Comparison of ENCODE assay signal across 15 mouse cellular contexts in the genomic region with DNA sequence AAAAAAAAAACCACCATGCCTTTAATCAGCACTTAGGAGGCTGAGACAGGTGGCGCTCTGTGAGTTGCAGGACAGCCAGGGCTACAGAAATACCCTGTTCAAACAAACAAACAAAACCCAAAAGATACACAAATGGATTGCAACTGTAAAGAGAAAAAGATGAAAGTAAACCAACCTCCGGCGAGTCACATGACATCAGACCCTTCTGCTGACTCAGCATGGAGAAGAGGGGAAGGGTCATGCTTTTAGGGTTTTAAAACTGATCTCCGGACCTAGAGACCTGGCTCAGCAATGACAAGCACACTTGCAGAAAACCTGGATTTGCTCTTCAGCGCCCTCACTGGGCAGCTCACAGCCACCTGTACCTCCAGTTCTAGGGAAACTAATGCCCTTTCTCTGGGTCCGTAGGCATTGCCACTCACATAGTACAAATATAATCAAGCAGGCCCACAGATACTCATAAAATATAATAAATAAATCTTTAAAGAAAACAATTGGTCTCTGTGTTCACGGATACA. TPM values are rescaled to one million over a fixed set of nuclear protein-coding genes. Genes with fewer than 3 reads are reported as not detected.
A peak's percentile ranks its signal among the peaks of the same experiment; 100 is the strongest.
DNase-seq lines count a peak whose midpoint lies in the region; ATAC-seq and TF ChIP-seq lines count a peak whose summit lies in the region.
"Had no signal": no experiment of that assay in that cellular context is flagged by ENCODE, and none has a peak within 500 bp of the region (broad histone marks: within the 10 kb centered on the region; RNA-seq: fewer than 3 reads in every experiment).

No protein-coding gene starts in this region.

- H3K9ac ChIP-seq in lung, embryonic 14.5 days: no peak overlapping the region
- no peak overlapping the region for H3K9ac ChIP-seq in stomach, postnatal 0 days (ENCODE audit: low read length)
- H3K9ac ChIP-seq: embryonic facial prominence, embryonic 13.5 days; forebrain, embryonic 15.5 days; heart, embryonic 13.5 days; limb, embryonic 15.5 days; midbrain, embryonic 13.5 days had no signal

- no peaks in the 10 kb centered on the region for H3K36me3 ChIP-seq in lung, embryonic 14.5 days (ENCODE audit: insufficient read depth)
- no peaks in the 10 kb centered on the region for H3K36me3 ChIP-seq in stomach, postnatal 0 days (ENCODE audit: control insufficient read depth, insufficient read depth, low read length)
- H3K36me3 ChIP-seq: embryonic facial prominence, embryonic 13.5 days; forebrain, embryonic 15.5 days; heart, embryonic 13.5 days; limb, embryonic 15.5 days; midbrain, embryonic 13.5 days had no signal

- TF ChIP-seq CTCF in lung, embryonic 14.5 days (IDR thresholded peaks at IDR 0.05; ENCODE audit: low read depth): peak; percentile 9; the same call in 1 of the 2 replicates
- peak; percentile 49 for TF ChIP-seq CTCF in stomach, postnatal 0 days (IDR thresholded peaks at IDR 0.05; ENCODE audit: low read depth)

- WGBS in lung, embryonic 14.5 days: 46% methylated on average over 7 of the region's 7 CpGs
- 56% methylated on average over 7 of the region's 7 CpGs for WGBS in stomach, postnatal 0 days

- peak; percentile 32 for DNase-seq in adrenal gland, postnatal 14 days
- no peak for DNase-seq in adrenal gland, adult 18-20 months (ENCODE audit: low spot score in 2 of 2)
- DNase-seq in lung, embryonic 14.5 days: no peak
- no peak for DNase-seq in lung, postnatal 4 days
- DNase-seq in adrenal gland, postnatal 36 days: peak; percentile 24 to 31
- no peak for DNase-seq in stomach, postnatal 0 days (ENCODE audit: low spot score)
- no peak for DNase-seq in urinary bladder, adult 18-20 months (ENCODE audit: low spot score in 2 of 2)
- DNase-seq in gastrocnemius, postnatal 4 days (ENCODE audit: low spot score in 2 of 2): no peak

- H3K27me3 ChIP-seq in lung, embryonic 14.5 days (ENCODE audit: insufficient read depth, low read length): no peaks in the 10 kb centered on the region
- H3K27me3 ChIP-seq in stomach, postnatal 0 days (ENCODE audit: control insufficient read depth, insufficient read depth, low read length): no peaks in the 10 kb centered on the region
- H3K27me3 ChIP-seq: embryonic facial prominence, embryonic 13.5 days; forebrain, embryonic 15.5 days; heart, embryonic 13.5 days; limb, embryonic 15.5 days; midbrain, embryonic 13.5 days had no signal

- H3K4me1 ChIP-seq in lung, embryonic 14.5 days (ENCODE audit: insufficient read depth): no peaks in the 10 kb centered on the region
- no peaks in the 10 kb centered on the region for H3K4me1 ChIP-seq in stomach, postnatal 0 days (replicated peaks; ENCODE audit: control insufficient read depth, insufficient read depth)
- H3K4me1 ChIP-seq: embryonic facial prominence, embryonic 13.5 days; forebrain, embryonic 15.5 days; heart, embryonic 13.5 days; limb, embryonic 15.5 days; midbrain, embryonic 13.5 days had no signal

- no peak for ATAC-seq in lung, embryonic 14.5 days (ENCODE audit: insufficient read depth)
- no peak for ATAC-seq in stomach, postnatal 0 days (ENCODE audit: low FRiP score, low TSS enrichment)
- ATAC-seq: forebrain, embryonic 15.5 days; hindbrain, embryonic 16.5 days had no signal

- TF ChIP-seq EP300 in stomach, postnatal 0 days (optimal IDR thresholded peaks at IDR 0.05): no peak

- H3K4me2 ChIP-seq in lung, embryonic 14.5 days: no peak overlapping the region
- no peak overlapping the region for H3K4me2 ChIP-seq in stomach, postnatal 0 days (replicated peaks; ENCODE audit: low read depth)
- H3K4me2 ChIP-seq: embryonic facial prominence, embryonic 13.5 days; forebrain, embryonic 15.5 days; heart, embryonic 13.5 days; limb, embryonic 15.5 days; midbrain, embryonic 13.5 days had no signal

- no peaks in the 10 kb centered on the region for H3K9me3 ChIP-seq in lung, embryonic 14.5 days (ENCODE audit: low read depth, low read length)
- no peaks in the 10 kb centered on the region for H3K9me3 ChIP-seq in stomach, postnatal 0 days (ENCODE audit: control insufficient read depth, low read length)
- H3K9me3 ChIP-seq: embryonic facial prominence, embryonic 13.5 days; forebrain, embryonic 15.5 days; heart, embryonic 13.5 days; limb, embryonic 15.5 days; midbrain, embryonic 13.5 days had no signal

- no peak overlapping the region for H3K27ac ChIP-seq in lung, embryonic 14.5 days (ENCODE audit: low read depth)
- no peak overlapping the region for H3K27ac ChIP-seq in stomach, postnatal 0 days (replicated peaks)
- H3K27ac ChIP-seq: embryonic facial prominence, embryonic 13.5 days; forebrain, embryonic 15.5 days; heart, embryonic 13.5 days; limb, embryonic 15.5 days; midbrain, embryonic 13.5 days had no signal

- no peak overlapping the region for H3K4me3 ChIP-seq in lung, embryonic 14.5 days (ENCODE audit: low read depth, low read length)
- no peak overlapping the region for H3K4me3 ChIP-seq in stomach, postnatal 0 days (ENCODE audit: low read depth, low read length)
- H3K4me3 ChIP-seq: embryonic facial prominence, embryonic 13.5 days; forebrain, embryonic 15.5 days; heart, embryonic 13.5 days; limb, embryonic 15.5 days; midbrain, embryonic 13.5 days had no signal

RNA-seq across cellular contexts. Expression of a gene that starts 9.0 kb away (rescaled TPM):
- 0.07 TPM in 1 of 2 replicates, not detected in the other for total RNA-seq in adrenal gland, postnatal 14 days (2021)
- total RNA-seq in adrenal gland, adult 18-20 months (2021): 1 to 10 TPM; 2.6 to 6.4 TPM
- polyA plus RNA-seq in lung, embryonic 14.5 days (2014; fragmentation: Nextera tagmentation; extraction: Ambion mirVana): not detected in 2 replicates
- 1 to 10 TPM in 1 of 2 experiments, under 1 TPM in 1; 0.89 to 3.0 TPM for total RNA-seq in adrenal gland, postnatal 36 days (2021)
- not detected in 2 replicates for polyA plus RNA-seq in stomach, postnatal 0 days (2015; fragmentation: Nextera tagmentation; extraction: Ambion mirVana)
- under 1 TPM; 0.54 to 0.71 TPM for total RNA-seq in gastrocnemius, postnatal 4 days (2021)
- total RNA-seq: layer of hippocampus, postnatal 25 days had no signal
- polyA plus RNA-seq: forebrain, embryonic 15.5 days; heart, embryonic 13.5 days; hindbrain, embryonic 16.5 days; midbrain, embryonic 13.5 days had no signal

Comparison
In these comparisons a context has a peak if more than half of its experiments do, and no peak if none do; other contexts are left out.
1. DNase-seq: peak in adrenal gland, postnatal 14 days (single experiment) and adrenal gland, postnatal 36 days (2 of 2); none in adrenal gland, adult 18-20 months (0 of 2), lung, embryonic 14.5 days (single experiment), lung, postnatal 4 days (0 of 2), stomach, postnatal 0 days (single experiment), urinary bladder, adult 18-20 months (0 of 2) and gastrocnemius, postnatal 4 days (0 of 2).